In genomic region chr17:29018292-29018984, GRCm38 (mm10) we compare ENCODE assay signal across 9 mouse cellular contexts. TPM values are rescaled to one million over a fixed set of nuclear protein-coding genes. Genes with fewer than 3 reads are reported as not detected.
DNase-seq lines count a peak whose midpoint lies in the region; ATAC-seq lines count a peak whose summit lies in the region.
"Had no signal": no experiment of that assay in that cellular context is flagged by ENCODE, and none has a peak within 500 bp of the region (broad histone marks: within the 10 kb centered on the region; RNA-seq: fewer than 3 reads in every experiment).

No protein-coding gene starts in this region.

- peak; percentile 30 for DNase-seq in kidney, postnatal 10 days
- DNase-seq in kidney, adult 8-10 months: no peak
- DNase-seq in NIH3T3 (ENCODE audit: low read depth): peak; percentile 95
- peak; percentile 59 for DNase-seq in gastrocnemius, postnatal 14 days
- peak; percentile 69 for DNase-seq in lung, postnatal 36 days
- no peak for DNase-seq in T-cell, adult 2 months (ENCODE audit: low spot score)
- no peak for DNase-seq in frontal cortex, adult 2 months (ENCODE audit: extremely low spot score in 1 of 2, low spot score in 1 of 2)
- DNase-seq: right cerebral cortex, postnatal 4 days had no signal

- intact Hi-C loops in gastrocnemius, postnatal 14 days (cut with DNase I; ENCODE audit: low total_unique reads): no loop called here

- ATAC-seq in frontal cortex, adult (ENCODE audit: low TSS enrichment): no peak

RNA-seq across cellular contexts. Expression of gene Stk38, which starts 10.6 kb away (rescaled TPM):
- total RNA-seq in gastrocnemius, postnatal 14 days (2021): 10 to 100 TPM; 25.3 to 29.0 TPM
- 80.7 and 86.2 TPM in 2 replicates for polyA plus RNA-seq in frontal cortex, adult 2 months (2012; rRNA removed)

RNA-seq across cellular contexts. Expression of gene Srsf3, which starts 14.0 kb away (rescaled TPM):
- total RNA-seq in gastrocnemius, postnatal 14 days (2021): 10 to 100 TPM; 50.7 to 52.3 TPM
- 135 and 141 TPM in 2 replicates for polyA plus RNA-seq in frontal cortex, adult 2 months (2012; rRNA removed)

Comparison
In these comparisons a context has a peak if more than half of its experiments do, and no peak if none do; other contexts are left out.
1. DNase-seq: peak in kidney, postnatal 10 days (single experiment), NIH3T3 (single experiment), gastrocnemius, postnatal 14 days (single experiment) and lung, postnatal 36 days (single experiment); none in kidney, adult 8-10 months (0 of 2), T-cell, adult 2 months (single experiment) and frontal cortex, adult 2 months (0 of 2).